Mouse (Mus musculus): ENCODE results near the gene S100a11. TPM values are rescaled to one million over a fixed set of nuclear protein-coding genes. Genes with fewer than 3 reads are reported as not detected.

S100a11 gene
- polyA plus RNA-seq, 1 experiment, result 1,972 TPM

- TF ChIP-seq USF1 (IDR thresholded peaks at IDR 0.05; ENCODE audit: low read depth) (no peak), MYOD1 (IDR thresholded peaks at IDR 0.05; ENCODE audit: control insufficient read depth in 1 of 3, insufficient read length in 2 of 3, low read depth in 2 of 3) (no peak), TCF12 (IDR thresholded peaks at IDR 0.05; ENCODE audit: insufficient read depth, poor library complexity, severe bottlenecking) (no peak), MAX (IDR thresholded peaks at IDR 0.05; ENCODE audit: low read depth) (no peak), E2F4 (IDR thresholded peaks at IDR 0.05; ENCODE audit: insufficient read depth) (no peak), CEBPB (IDR thresholded peaks at IDR 0.05; ENCODE audit: insufficient read depth, poor library complexity, severe bottlenecking) (no peak), SRF (IDR thresholded peaks at IDR 0.05; ENCODE audit: control insufficient read depth, insufficient read length, low read depth) (no peak), TCF3 (IDR thresholded peaks at IDR 0.05; ENCODE audit: insufficient read length, low read depth) (no peak), POLR2AphosphoS2 (IDR thresholded peaks at IDR 0.05; ENCODE audit: insufficient read length, low read depth) (no peak), REST (IDR thresholded peaks at IDR 0.05; ENCODE audit: insufficient read depth, insufficient read length) (no peak), POLR2A (IDR thresholded peaks at IDR 0.05; ENCODE audit: insufficient read length, low read depth) (no peak), MYOG (IDR thresholded peaks at IDR 0.05; ENCODE audit: control insufficient read depth in 1 of 3, insufficient read depth in 1 of 3, insufficient read length in 2 of 3, low read depth in 2 of 3) (no peak)
- Histone ChIP-seq H3K79me2 (ENCODE audit: control insufficient read depth, insufficient read depth) (no peaks in the 10 kb centered on the region), H3K36me3 (ENCODE audit: control insufficient read depth, insufficient read depth) (no peaks in the 10 kb centered on the region), H3K27me3 (ENCODE audit: control insufficient read depth, insufficient read depth, insufficient read length) (no peaks in the 10 kb centered on the region), H3K4me2 (ENCODE audit: low read depth) (no peak overlapping the region), H3ac (ENCODE audit: control insufficient read depth, insufficient read length) (no peak overlapping the region), H3K4me3 (no peak overlapping the region)
Observed at GRCm38 (mm10) chr3:93504536-93505189, 15.6 kb upstream of the S100a11 start.

DNA sequence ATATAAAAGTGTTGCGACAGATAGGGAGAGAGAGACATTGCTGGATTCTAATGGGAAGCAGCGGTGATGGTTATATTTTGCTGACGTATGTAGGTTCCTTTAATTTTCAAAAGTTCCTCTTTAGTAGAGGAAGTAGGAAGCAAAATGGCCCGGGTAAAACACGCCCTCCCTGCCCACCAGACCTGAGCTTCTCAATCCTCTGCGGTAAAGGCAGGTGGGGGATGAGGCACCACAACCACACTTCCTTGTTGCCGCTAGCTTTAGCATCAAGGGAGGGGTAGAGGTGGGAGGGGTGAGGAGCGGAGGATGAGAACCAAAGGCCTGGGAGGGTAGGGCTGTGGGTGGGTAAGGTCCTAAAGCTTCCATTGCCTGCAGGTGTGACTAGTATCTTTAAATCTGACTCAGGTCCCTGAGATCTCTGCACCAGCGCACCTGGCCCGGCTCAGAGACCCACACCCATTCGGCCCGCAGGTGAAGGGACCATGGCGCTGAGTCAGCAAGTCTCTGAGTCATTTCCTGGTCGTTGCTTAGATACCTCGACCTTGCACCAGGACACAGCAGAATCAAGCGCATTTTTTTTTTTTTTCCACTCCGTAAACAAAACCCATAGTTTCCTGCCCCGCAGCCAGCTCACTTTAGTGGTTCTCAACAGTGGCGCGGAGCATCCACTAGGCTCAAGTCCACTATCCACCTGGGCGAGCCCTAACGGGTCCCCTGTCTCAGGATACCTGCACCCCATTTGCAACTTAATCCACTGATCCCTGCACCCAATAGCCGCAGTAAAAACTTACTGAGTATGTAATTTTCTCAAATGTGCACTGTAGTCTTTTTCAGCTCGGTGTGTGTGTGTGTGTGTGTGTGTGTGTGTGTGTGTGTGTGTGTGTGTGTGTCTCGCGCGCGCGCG is 14.1 kb upstream of the S100a11 start:
- Histone ChIP-seq H3K4me3 (no peak overlapping the region), H3K4me2 (ENCODE audit: low read depth) (no peak overlapping the region), H3K36me3 (ENCODE audit: control insufficient read depth, insufficient read depth) (no peaks in the 10 kb centered on the region), H3K27me3 (ENCODE audit: control insufficient read depth, insufficient read depth, insufficient read length) (no peaks in the 10 kb centered on the region), H3ac (ENCODE audit: control insufficient read depth, insufficient read length) (no peak overlapping the region), H3K79me2 (ENCODE audit: control insufficient read depth, insufficient read depth) (no peaks in the 10 kb centered on the region)
- no peak for TF ChIP-seq TCF3 (IDR thresholded peaks at IDR 0.05; ENCODE audit: insufficient read length, low read depth)
- TF ChIP-seq MAX (IDR thresholded peaks at IDR 0.05; ENCODE audit: low read depth), result no peak
- no peak for TF ChIP-seq MYOG (IDR thresholded peaks at IDR 0.05; ENCODE audit: control insufficient read depth in 1 of 3, insufficient read depth in 1 of 3, insufficient read length in 2 of 3, low read depth in 2 of 3)
- no peak for TF ChIP-seq USF1 (IDR thresholded peaks at IDR 0.05; ENCODE audit: low read depth)
- no peak for TF ChIP-seq CEBPB (IDR thresholded peaks at IDR 0.05; ENCODE audit: insufficient read depth, poor library complexity, severe bottlenecking)
- TF ChIP-seq POLR2AphosphoS2 (IDR thresholded peaks at IDR 0.05; ENCODE audit: insufficient read length, low read depth), result no peak
- no peak for TF ChIP-seq MYOD1 (IDR thresholded peaks at IDR 0.05; ENCODE audit: control insufficient read depth in 1 of 3, insufficient read length in 2 of 3, low read depth in 2 of 3)
- TF ChIP-seq REST (IDR thresholded peaks at IDR 0.05; ENCODE audit: insufficient read depth, insufficient read length), result no peak
- TF ChIP-seq POLR2A (IDR thresholded peaks at IDR 0.05; ENCODE audit: insufficient read length, low read depth), result no peak

DNA sequence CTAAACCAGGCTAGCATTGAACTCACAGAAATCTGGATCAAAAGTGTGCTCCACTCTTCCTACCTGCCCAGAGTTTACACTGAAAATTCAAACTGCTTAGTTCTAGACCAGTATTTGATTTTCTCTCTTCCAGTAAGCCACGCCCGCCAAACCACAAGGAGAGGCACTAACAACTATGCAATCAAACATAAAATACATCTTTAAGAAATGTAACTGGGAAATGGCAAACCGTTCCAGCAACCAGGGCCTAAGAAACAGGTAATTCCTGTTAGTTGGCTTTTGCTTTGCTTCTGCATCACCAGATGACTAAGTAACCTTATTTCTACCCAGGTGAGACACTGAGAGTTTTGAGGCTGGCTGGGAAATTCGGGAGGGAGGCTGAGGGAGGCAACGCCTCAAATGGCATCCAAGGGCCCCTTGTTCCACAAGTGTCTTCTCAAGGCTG is 13.4 kb upstream of the S100a11 start:
- Histone ChIP-seq H3ac (ENCODE audit: control insufficient read depth, insufficient read length) (no peak overlapping the region), H3K36me3 (ENCODE audit: control insufficient read depth, insufficient read depth) (no peaks in the 10 kb centered on the region), H3K79me2 (ENCODE audit: control insufficient read depth, insufficient read depth) (no peaks in the 10 kb centered on the region), H3K4me3 (no peak overlapping the region), H3K4me2 (ENCODE audit: low read depth) (no peak overlapping the region), H3K27me3 (ENCODE audit: control insufficient read depth, insufficient read depth, insufficient read length) (no peaks in the 10 kb centered on the region)
- TF ChIP-seq POLR2A (IDR thresholded peaks at IDR 0.05; ENCODE audit: insufficient read length, low read depth) (no peak), MYOD1 (IDR thresholded peaks at IDR 0.05; ENCODE audit: control insufficient read depth in 1 of 3, insufficient read length in 2 of 3, low read depth in 2 of 3) (no peak), TCF3 (IDR thresholded peaks at IDR 0.05; ENCODE audit: insufficient read length, low read depth) (no peak), REST (IDR thresholded peaks at IDR 0.05; ENCODE audit: insufficient read depth, insufficient read length) (no peak), E2F4 (IDR thresholded peaks at IDR 0.05; ENCODE audit: insufficient read depth) (no peak), MYOG (IDR thresholded peaks at IDR 0.05; ENCODE audit: control insufficient read depth in 1 of 3, insufficient read depth in 1 of 3, insufficient read length in 2 of 3, low read depth in 2 of 3) (no peak), SRF (IDR thresholded peaks at IDR 0.05; ENCODE audit: control insufficient read depth, insufficient read length, low read depth) (no peak), TCF12 (IDR thresholded peaks at IDR 0.05; ENCODE audit: insufficient read depth, poor library complexity, severe bottlenecking) (no peak), MAX (IDR thresholded peaks at IDR 0.05; ENCODE audit: low read depth) (no peak), POLR2AphosphoS2 (IDR thresholded peaks at IDR 0.05; ENCODE audit: insufficient read length, low read depth) (no peak), USF1 (IDR thresholded peaks at IDR 0.05; ENCODE audit: low read depth) (no peak)

DNA sequence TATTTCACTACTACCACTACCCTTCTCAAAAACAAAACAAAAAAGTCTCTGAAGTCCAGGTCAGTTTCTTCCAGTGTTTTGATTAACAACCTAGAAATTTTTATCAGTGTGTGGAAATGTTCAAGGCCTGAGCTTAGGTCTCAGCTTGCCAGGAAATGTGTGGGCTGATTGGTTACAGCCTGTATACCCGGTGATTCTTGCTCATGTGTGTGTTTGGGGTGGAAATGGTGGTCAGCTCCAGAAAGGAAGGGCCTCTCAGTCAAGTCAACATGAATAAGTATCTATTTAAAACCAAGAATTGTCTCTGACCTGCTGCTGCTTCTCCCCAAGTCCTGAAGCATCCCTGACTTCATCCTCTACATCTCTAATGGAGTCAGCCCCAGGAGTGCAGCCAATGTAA is 11.0 kb upstream of the S100a11 start:
- H3K36me3 ChIP-seq (ENCODE audit: control insufficient read depth, insufficient read depth), result no peaks in the 10 kb centered on the region
- H3K4me2 ChIP-seq (ENCODE audit: low read depth), result no peak overlapping the region
- H3K79me2 ChIP-seq (ENCODE audit: control insufficient read depth, insufficient read depth), result no peaks in the 10 kb centered on the region
- H3ac ChIP-seq (ENCODE audit: control insufficient read depth, insufficient read length), result no peak overlapping the region
- TF ChIP-seq E2F4 (IDR thresholded peaks at IDR 0.05; ENCODE audit: insufficient read depth), result no peak
- no peak for TF ChIP-seq TCF12 (IDR thresholded peaks at IDR 0.05; ENCODE audit: insufficient read depth, poor library complexity, severe bottlenecking)
- TF ChIP-seq MYOG (IDR thresholded peaks at IDR 0.05; ENCODE audit: control insufficient read depth in 1 of 3, insufficient read depth in 1 of 3, insufficient read length in 2 of 3, low read depth in 2 of 3), result no peak
- TF ChIP-seq MAX (IDR thresholded peaks at IDR 0.05; ENCODE audit: low read depth), result no peak
- no peak for TF ChIP-seq TCF3 (IDR thresholded peaks at IDR 0.05; ENCODE audit: insufficient read length, low read depth)
- TF ChIP-seq POLR2AphosphoS2 (IDR thresholded peaks at IDR 0.05; ENCODE audit: insufficient read length, low read depth), result no peak
- TF ChIP-seq POLR2A (IDR thresholded peaks at IDR 0.05; ENCODE audit: insufficient read length, low read depth), result no peak
- no peak for TF ChIP-seq CEBPB (IDR thresholded peaks at IDR 0.05; ENCODE audit: insufficient read depth, poor library complexity, severe bottlenecking)
- H3K4me3 ChIP-seq, result no peak overlapping the region
- no peaks in the 10 kb centered on the region for H3K27me3 ChIP-seq (ENCODE audit: control insufficient read depth, insufficient read depth, insufficient read length)

All from myocyte (in vitro differentiated cells).